Mouse (Mus musculus): ENCODE measurements around the gene Gjb3. TPM values are rescaled to one million over a fixed set of nuclear protein-coding genes. Genes with fewer than 3 reads are reported as not detected.
A peak's percentile ranks its signal among the peaks of the same experiment; 100 is the strongest.

The Gjb3 gene
- total and polyA plus RNA-seq, 2 experiments from 2014 or later, result 0.30 to 1.2 TPM

DNA sequence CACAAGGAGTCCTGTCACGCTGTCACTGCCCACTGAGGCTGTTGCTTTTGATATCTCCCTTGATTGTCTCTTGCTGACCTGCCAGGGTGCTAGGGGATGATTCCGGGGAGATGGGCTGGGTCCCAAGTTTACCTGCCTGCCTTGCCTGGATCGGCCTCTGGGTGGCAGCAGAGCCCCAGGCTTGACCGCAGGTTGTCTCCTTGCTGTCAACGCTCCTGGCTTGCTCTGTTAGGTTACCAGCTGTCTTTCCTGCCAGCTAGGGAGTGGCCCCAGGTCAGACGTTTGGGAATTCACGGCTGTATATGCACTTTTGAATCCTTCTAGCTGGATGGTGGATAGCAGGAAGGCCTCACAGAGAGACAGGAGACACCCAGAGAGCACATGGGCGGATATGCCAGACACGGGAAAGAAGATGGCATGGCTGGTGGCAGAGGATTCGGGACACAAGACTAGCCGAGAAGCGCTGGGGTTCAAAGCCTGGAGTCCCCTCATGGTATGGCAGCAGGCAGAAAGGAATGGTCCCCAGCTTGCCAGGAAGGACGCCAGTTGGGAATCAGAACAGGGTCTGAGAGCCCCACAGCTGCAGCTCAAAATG lies 37.8 kb upstream of the Gjb3 start:
- Histone ChIP-seq H3K36me3 (ENCODE audit: insufficient read depth) (no peaks in the 10 kb centered on the region), H3K4me1 (ENCODE audit: insufficient read depth) (no peaks in the 10 kb centered on the region), H3K27ac (ENCODE audit: low read depth, low read length) (no peak overlapping the region), H3K27me3 (ENCODE audit: insufficient read depth, low read length) (no peaks in the 10 kb centered on the region), H3K9ac (0 out of 2 replicates have a peak overlapping the region, but pooled peaks have one; percentile 3), H3K4me2 (ENCODE audit: low read depth) (0 out of 2 replicates have a peak overlapping the region, but pooled peaks have one; percentile 10), H3K4me3 (ENCODE audit: low read depth, low read length) (no peak overlapping the region), H3K9me3 (ENCODE audit: low read length) (no peaks in the 10 kb centered on the region)
- 35% methylated on average over 13 of the region's 13 CpGs for whole genome bisulfite sequencing
- DNase-seq (peak; percentile 87), ATAC-seq (peak; percentile 68)
- TF ChIP-seq CTCF (IDR thresholded peaks at IDR 0.05; ENCODE audit: low read depth), result peak; percentile 100

DNA sequence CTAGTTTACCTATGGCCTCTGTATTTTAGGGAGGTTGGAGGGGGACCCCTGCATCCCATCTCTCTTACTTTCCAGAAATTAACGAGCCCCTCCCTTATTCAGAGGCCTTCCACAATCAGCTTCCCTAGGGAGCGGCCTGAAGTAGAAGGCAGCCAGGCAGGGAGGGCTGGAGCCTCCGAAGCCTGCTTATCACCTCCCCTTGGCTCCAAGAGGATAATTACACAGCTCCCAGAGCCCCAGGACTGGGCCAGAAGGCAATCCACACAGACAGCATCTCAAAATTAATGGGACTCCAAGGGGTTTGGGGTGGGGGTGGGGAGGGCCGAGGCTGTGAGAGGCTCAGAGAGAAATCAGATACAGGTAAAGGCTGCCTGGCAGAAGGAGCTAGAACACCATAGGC lies 35.2 kb upstream of the Gjb3 start:
- Histone ChIP-seq H3K9ac (no peak overlapping the region), H3K4me1 (ENCODE audit: insufficient read depth) (no peaks in the 10 kb centered on the region), H3K36me3 (ENCODE audit: insufficient read depth) (no peaks in the 10 kb centered on the region), H3K4me3 (ENCODE audit: low read depth, low read length) (no peak overlapping the region), H3K27me3 (ENCODE audit: insufficient read depth, low read length) (no peaks in the 10 kb centered on the region), H3K4me2 (ENCODE audit: low read depth) (no peak overlapping the region), H3K9me3 (ENCODE audit: low read length) (no peaks in the 10 kb centered on the region), H3K27ac (ENCODE audit: low read depth, low read length) (no peak overlapping the region)
- TF ChIP-seq CTCF (IDR thresholded peaks at IDR 0.05; ENCODE audit: low read depth), result no peak
- no peak for ATAC-seq
- no peak for DNase-seq
- 27% methylated on average over 4 of the region's 4 CpGs for WGBS

DNA sequence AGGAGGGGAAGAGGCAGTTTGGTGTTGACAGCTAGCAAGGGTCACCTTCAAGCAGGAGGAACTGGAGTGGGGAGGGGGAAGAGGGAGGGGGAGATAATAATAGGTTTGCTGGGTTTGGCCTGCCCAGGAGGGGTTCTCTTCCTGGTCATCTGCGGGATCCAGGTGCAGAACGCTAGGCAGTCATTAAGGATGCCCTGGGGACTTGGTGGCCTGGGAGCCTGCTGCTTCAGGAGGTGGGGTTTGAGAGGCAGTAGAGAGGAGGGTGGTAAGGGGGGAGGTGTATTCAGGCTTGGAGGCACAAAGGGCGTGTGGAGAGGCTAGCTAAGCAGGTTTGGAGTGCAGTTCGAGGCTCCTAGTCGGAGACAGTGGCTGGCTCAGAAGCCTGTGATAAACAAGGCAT lies 34.8 kb upstream of the Gjb3 start:
- H3K27ac ChIP-seq (ENCODE audit: low read depth, low read length), result no peak overlapping the region
- no peaks in the 10 kb centered on the region for H3K36me3 ChIP-seq (ENCODE audit: insufficient read depth)
- WGBS, result 17% methylated on average over 5 of the region's 5 CpGs
- ATAC-seq (no peak), DNase-seq (no peak)
- H3K4me2 ChIP-seq (ENCODE audit: low read depth), result no peak overlapping the region
- no peaks in the 10 kb centered on the region for H3K4me1 ChIP-seq (ENCODE audit: insufficient read depth)
- no peak for TF ChIP-seq CTCF (IDR thresholded peaks at IDR 0.05; ENCODE audit: low read depth)
- H3K9ac ChIP-seq, result no peak overlapping the region
- no peaks in the 10 kb centered on the region for H3K9me3 ChIP-seq (ENCODE audit: low read length)
- no peaks in the 10 kb centered on the region for H3K27me3 ChIP-seq (ENCODE audit: insufficient read depth, low read length)
- no peak overlapping the region for H3K4me3 ChIP-seq (ENCODE audit: low read depth, low read length)

DNA sequence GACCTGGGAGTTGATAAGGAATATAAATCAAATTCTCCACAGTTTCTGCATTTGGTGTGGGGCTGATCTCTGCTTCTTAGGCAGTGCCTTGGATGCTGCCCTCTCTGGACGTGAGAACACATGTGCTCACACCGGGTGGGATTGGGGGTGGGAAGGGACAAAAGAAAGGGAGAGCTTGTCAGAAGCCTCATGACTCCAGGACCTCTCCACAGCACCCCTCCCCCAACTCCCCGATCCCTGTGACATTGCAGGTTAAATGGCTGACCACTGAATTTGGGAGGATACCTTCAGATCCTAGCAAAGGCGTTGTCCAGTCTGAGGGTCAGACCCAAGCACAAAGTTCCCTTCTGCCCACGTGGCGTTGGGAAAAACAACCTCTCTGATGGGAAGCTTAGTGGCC lies 33.8 kb upstream of the Gjb3 start:
- DNase-seq (no peak), ATAC-seq (no peak)
- Histone ChIP-seq H3K4me2 (ENCODE audit: low read depth) (no peak overlapping the region), H3K9me3 (ENCODE audit: low read length) (no peaks in the 10 kb centered on the region), H3K4me3 (ENCODE audit: low read depth, low read length) (no peak overlapping the region), H3K4me1 (ENCODE audit: insufficient read depth) (no peaks in the 10 kb centered on the region), H3K36me3 (ENCODE audit: insufficient read depth) (no peaks in the 10 kb centered on the region), H3K27me3 (ENCODE audit: insufficient read depth, low read length) (no peaks in the 10 kb centered on the region), H3K9ac (no peak overlapping the region), H3K27ac (ENCODE audit: low read depth, low read length) (no peak overlapping the region)
- no peak for TF ChIP-seq CTCF (IDR thresholded peaks at IDR 0.05; ENCODE audit: low read depth)
- WGBS, result 68% methylated on average over 6 of the region's 6 CpGs

DNA sequence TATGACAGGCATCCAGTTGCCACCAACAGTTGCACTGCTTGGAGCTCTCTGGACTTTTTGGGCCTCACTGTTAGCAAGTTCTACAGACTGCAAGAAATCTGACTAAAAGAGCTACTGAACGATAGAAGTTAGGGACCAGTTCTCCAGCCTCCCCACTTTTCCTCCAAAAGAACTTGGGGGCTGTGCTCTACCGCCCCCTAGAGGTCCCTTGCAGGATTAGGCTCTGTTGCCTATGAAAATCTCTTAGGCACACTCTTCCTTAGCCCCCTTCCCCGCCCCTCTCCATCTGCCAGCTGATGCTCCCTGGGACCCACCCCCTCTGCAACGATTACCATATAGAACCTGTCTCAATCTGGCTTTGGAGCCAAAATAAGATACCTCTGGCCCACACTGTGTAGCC lies 32.7 kb upstream of the Gjb3 start:
- Histone ChIP-seq H3K4me1 (ENCODE audit: insufficient read depth) (no peaks in the 10 kb centered on the region), H3K36me3 (ENCODE audit: insufficient read depth) (no peaks in the 10 kb centered on the region), H3K4me2 (ENCODE audit: low read depth) (no peak overlapping the region), H3K4me3 (ENCODE audit: low read depth, low read length) (no peak overlapping the region), H3K9me3 (ENCODE audit: low read length) (no peaks in the 10 kb centered on the region), H3K27ac (ENCODE audit: low read depth, low read length) (no peak overlapping the region), H3K9ac (no peak overlapping the region), H3K27me3 (ENCODE audit: insufficient read depth, low read length) (no peaks in the 10 kb centered on the region)
- 73% methylated on average over 4 of the region's 4 CpGs for WGBS
- ATAC-seq, result no peak
- no peak for DNase-seq
- TF ChIP-seq CTCF (IDR thresholded peaks at IDR 0.05; ENCODE audit: low read depth), result peak; percentile 28; the same call in 1 of the 2 replicates

DNA sequence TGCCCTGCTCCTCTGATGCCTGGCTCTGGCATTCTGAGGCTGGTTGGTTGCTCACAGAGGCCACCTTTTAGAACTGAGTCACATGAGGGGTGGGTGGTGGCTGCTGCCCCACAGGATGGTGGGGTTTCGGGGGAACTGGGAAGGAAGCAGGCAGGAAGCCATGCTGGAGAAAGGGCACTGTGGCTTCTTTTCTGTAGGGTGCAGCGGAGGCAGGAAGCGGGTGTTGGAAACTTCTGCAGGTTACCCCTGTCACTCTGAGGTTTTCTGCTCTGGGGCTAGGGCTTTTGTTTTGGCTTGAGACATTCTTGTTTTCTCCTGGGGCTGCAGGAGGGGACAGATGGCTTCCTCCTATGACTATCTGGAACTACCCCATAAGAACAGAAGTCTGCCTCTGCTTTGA lies 31.9 kb upstream of the Gjb3 start:
- Histone ChIP-seq H3K4me1 (ENCODE audit: insufficient read depth) (no peaks in the 10 kb centered on the region), H3K36me3 (ENCODE audit: insufficient read depth) (no peaks in the 10 kb centered on the region), H3K27ac (ENCODE audit: low read depth, low read length) (no peak overlapping the region), H3K27me3 (ENCODE audit: insufficient read depth, low read length) (no peaks in the 10 kb centered on the region), H3K4me2 (ENCODE audit: low read depth) (no peak overlapping the region), H3K4me3 (ENCODE audit: low read depth, low read length) (no peak overlapping the region), H3K9me3 (ENCODE audit: low read length) (no peaks in the 10 kb centered on the region), H3K9ac (no peak overlapping the region)
- DNase-seq, result no peak
- 86% methylated on average over 3 of the region's 3 CpGs for WGBS
- no peak for TF ChIP-seq CTCF (IDR thresholded peaks at IDR 0.05; ENCODE audit: low read depth)
- ATAC-seq, result no peak

DNA sequence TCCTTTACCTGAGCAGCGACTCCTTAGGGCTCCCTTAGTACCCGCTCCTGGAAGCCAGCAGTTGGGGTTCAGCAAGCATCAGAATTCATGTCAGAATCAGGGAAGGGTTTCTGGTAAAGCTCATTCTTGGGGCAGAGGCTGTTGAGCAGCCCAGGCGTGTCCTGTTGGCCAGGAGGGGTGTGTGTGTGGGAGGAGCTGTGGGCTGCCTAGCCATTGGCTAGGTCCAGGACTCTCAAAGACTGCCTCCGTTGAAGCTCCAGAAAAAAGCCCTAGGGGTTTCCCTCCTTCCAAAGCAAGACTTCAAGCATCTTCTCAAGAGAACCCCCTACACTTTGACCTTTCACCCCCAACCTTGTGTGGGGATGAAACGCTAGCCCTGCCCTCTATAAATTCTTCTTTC lies 27.4 kb upstream of the Gjb3 start, which contains the start of gene Gjb5:
Gene Gjb5, minus strand, starts transcription at position 164 of the 400 bp plus-strand sequence.
- no peak within 1 kb of the TSS for H3K27ac ChIP-seq (ENCODE audit: low read depth, low read length)
- H3K27me3 ChIP-seq (ENCODE audit: insufficient read depth, low read length), result no peaks in the 10 kb centered on the region
- H3K9ac ChIP-seq, result no peak within 1 kb of the TSS
- TF ChIP-seq CTCF (IDR thresholded peaks at IDR 0.05; ENCODE audit: low read depth), result no peak
- WGBS, result 43% methylated on average over 5 of the region's 5 CpGs
- H3K4me1 ChIP-seq (ENCODE audit: insufficient read depth), result no peaks in the 10 kb centered on the region
- H3K9me3 ChIP-seq (ENCODE audit: low read length), result no peaks in the 10 kb centered on the region
- H3K4me2 ChIP-seq (ENCODE audit: low read depth), result no peak within 1 kb of the TSS
- H3K4me3 ChIP-seq (ENCODE audit: low read depth, low read length), result no peak within 1 kb of the TSS
- ATAC-seq (no peak), DNase-seq (no peak)
- H3K36me3 ChIP-seq (ENCODE audit: insufficient read depth), result no peaks in the 10 kb centered on the region

Measured in forebrain, postnatal 0 days (tissue).